Mouse (Mus musculus) kidney, postnatal 36 days (tissue): ENCODE measurements around the gene Cacna1f.

Experiments used
- DNase-seq, 2 experiments: peaks; one replicate each; pipeline ENCODE4 v3.0.0; 2021 to 2022; ENCODE audit warnings: mixed read lengths in 2 of 2

Gene Cacna1f

DNA sequence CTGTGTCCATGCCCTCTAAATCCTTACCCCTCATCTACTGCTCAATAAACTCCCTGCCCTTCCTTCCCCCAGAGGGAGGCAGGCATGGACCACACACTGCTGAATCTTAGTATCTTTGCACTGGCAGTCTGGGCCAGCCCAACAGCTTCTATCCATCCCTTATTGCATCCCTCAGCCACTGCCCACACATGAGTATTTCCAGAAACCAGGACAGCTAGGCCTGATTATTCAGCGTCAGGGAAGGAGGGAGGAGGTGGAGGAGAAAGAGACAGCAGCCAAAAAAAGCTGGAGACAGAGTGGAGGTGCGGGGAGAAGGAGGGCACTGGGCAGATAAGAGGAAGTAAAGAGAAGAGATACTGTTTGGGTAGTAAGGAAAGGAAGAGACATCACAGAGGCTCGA is 28.2 kb downstream of the Cacna1f start:
- DNase-seq: no peak

DNA sequence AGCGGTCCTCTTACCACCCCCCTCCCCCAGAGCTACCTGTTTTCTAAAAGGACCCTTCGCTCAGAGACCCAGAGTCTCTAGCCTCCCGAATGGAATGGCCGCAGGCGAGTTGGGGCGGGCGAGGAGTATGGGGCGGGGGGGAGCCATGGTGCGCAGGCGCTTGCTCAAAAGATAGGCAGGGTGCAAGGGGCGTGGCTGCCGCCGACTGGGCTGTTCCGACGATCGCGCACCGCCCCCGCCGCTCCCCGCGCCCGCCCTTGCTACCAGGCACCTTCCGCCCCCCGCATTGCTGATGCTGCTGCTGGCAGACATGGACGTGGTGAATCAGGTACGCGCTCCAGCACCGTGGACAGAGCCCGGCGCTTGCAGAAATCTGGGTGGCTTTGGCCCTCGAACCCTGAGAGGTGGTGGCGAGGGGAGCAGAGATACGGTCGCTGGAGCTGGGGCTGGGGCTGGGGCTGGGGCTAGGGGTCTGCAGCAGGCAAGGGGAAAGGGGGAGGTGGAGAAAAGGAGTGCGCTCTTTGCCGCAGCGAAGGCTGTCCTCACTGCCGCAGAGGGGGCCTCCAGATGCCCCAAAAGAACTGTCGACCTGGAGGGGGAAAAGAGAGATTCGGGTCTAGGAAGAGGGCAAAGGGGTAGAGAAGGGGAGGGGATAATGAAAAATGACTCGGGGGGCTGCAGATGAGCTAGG is 31.7 kb downstream of the Cacna1f start, which contains the start of gene Syp:
Gene Syp (plus strand): TSS at position 71 of the 691 bp plus-strand sequence.
- DNase-seq: peak; percentile 78 to 83

- no peak for DNase-seq
These were observed 32.8 kb downstream of the Cacna1f start for GRCm38 (mm10) chrX:7639536-7640325.

DNA sequence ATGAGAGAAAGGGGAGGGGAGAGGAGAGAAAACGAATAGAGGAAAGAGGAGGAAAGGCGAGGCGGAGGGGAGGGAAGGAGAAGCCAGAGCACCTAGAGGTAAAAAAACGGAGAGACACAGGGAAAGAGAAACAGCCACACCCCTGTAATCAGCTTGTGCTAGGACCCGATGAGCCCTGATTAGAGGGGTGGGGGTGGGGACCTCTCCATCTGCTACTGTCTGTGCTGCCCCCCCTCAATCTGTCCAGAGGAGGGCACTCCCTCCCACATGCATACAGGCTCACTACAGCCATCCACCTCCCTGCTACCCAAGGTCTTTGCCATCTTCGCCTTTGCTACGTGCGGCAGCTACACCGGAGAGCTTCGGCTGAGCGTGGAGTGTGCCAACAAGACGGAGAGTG is 33.9 kb downstream of the Cacna1f start:
- DNase-seq: no peak

- peak; percentile 81 to 88 for DNase-seq
These were observed 38.5 kb downstream of the Cacna1f start for GRCm38 (mm10) chrX:7645349-7645748.

GRCm38 (mm10) chrX:7648671-7649304 is 41.9 kb downstream of the Cacna1f start:
- DNase-seq: peak; percentile 92 to 94

GRCm38 (mm10) chrX:7657221-7657639 is 50.3 kb downstream of the Cacna1f start, which contains the start of gene Prickle3:
TSS of gene Prickle3 (plus strand) at chrX:7657260.
- peak; percentile 72 to 81 for DNase-seq

GRCm38 (mm10) chrX:7658031-7658784 is 51.3 kb downstream of the Cacna1f start:
- DNase-seq: peak; percentile 77 to 86

GRCm38 (mm10) chrX:7658785-7659589 is 52.1 kb downstream of the Cacna1f start:
- DNase-seq: peak; percentile 54 to 55

DNA sequence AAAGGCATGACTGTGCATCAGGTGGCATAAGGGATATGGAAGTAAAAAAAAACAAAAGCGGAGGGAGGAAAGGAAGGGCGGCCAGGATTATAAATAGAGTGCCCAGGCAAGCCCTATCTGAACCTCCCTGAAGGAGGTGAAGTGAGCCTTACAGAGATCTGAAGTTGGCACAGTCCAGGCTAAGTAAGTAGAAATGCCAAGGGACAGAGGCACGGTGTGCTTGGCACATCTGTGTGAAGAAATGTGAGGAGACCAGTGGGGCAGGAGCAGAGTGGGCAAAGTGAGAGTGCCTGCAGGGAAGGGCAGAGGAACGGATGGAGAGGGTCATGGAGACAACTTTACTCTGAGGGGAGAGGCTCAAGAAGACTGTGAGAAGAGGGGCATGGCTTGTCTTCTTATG is 54.2 kb downstream of the Cacna1f start:
- DNase-seq: no peak

DNA sequence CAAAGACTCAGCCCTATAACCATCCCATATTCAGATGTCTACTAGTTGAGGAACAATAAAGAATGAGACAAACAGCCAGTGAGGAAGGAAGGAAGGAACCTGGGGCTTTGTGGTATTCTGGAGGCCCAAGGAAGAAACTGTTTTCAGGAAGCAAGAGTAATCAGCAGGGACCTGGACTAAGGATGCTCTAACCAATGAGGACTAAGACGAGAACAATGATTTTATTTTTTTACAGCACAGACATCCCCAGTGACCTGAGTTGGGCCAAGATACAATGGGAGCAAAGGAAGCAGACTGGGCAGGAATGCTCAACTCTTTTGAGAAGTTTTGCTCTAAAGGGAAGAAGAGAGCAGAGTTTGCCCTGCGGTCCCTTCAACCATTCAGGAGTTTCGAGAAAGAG is 56.1 kb downstream of the Cacna1f start:
- no peak for DNase-seq

DNA sequence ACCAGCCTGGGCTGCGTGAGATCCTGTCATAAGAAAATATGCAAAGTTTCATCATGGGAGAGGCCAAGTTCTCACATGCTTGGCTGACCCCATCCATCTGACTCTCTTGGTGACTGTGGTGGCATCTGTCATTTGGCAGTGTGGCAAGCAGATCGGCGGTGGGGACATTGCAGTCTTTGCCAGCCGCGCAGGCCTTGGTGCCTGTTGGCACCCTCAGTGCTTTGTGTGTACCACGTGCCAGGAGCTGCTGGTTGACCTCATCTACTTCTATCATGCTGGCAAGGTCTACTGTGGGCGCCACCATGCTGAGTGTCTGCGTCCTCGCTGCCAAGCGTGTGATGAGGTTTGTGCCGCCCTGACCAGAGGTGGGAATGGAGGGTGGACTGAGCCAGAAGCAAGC is 57.9 kb downstream of the Cacna1f start:
- DNase-seq: no peak

GRCm38 (mm10) chrX:7665739-7666502 is 59.0 kb downstream of the Cacna1f start:
- DNase-seq: no peak

- peak; percentile 49 to 78 for DNase-seq
These were observed 63.6 kb downstream of the Cacna1f start for GRCm38 (mm10) chrX:7670390-7670881.

DNA sequence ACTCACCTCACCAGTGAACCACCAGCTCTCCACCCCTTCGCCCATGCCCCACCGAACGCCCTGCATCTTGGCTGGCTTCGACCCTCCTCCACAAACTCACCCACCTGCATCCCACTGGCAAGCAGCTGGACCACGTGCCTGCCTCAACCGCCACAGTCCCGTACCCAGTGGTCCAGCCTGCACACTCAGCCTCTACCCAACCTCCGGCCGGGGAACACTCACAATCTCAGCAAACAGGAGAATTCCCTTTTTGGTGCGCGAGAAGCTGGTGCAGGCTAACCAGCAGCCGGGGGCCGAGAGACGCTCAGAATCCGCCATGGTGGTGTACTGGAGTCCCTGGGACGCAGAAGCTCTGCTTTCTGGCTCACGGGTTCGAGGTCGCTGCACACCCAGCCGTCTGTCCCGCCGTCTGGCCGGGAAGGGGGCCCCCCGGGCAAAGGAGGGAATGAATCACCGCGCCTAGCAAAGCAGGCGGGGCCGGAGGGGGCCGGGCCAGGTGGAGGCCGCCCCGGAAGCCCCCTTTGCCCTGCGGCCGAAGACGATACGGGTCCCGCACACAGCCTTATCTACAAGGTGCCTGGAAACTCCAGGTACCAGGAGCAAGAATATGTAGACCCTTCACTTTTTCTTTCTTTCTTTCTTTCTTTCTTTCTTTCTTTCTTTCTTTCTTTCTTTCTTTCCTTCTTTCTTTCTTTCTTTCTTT is 64.2 kb downstream of the Cacna1f start, which contains the start of gene Plp2:
Gene Plp2 (minus strand): TSS at position 470 of the 703 bp plus-strand sequence.
- peak; percentile 32 to 62 for DNase-seq

GRCm38 (mm10) chrX:7672739-7673138 is 65.9 kb downstream of the Cacna1f start:
- peak; percentile 28 to 52 for DNase-seq

DNA sequence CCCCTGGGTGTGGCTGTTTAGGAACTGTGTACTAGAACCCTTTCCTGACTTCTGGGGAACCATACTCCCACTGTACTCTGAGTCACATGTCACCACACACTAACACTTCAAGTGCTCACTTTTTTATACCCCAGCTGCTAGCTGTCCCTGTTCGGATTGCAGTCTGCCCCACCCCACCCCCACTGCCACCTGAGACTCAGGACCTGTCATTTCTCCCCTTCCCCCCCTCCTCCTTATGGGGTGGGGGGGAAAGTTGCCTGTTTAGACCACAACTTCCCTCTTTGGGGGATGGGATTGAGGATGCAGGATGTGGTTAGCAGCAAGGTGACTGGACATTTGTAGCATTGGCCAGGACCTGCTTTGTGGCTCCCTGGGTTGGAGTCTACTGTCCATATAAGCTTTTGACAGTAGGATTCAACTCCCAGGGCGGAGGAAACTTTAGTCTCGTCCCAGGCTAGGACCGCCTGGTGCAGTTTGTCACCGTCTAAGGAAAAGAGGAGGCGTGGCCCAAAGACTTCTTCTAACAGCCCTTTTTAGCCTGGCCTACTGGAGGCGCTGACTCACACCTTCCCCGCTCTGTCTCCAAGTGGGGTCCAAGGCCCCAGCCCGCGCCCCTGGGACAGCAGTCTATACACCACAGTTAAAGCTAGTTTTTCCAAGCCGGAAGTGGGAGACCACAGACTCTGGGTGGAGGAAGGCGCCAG is 66.8 kb downstream of the Cacna1f start:
- no peak for DNase-seq

DNA sequence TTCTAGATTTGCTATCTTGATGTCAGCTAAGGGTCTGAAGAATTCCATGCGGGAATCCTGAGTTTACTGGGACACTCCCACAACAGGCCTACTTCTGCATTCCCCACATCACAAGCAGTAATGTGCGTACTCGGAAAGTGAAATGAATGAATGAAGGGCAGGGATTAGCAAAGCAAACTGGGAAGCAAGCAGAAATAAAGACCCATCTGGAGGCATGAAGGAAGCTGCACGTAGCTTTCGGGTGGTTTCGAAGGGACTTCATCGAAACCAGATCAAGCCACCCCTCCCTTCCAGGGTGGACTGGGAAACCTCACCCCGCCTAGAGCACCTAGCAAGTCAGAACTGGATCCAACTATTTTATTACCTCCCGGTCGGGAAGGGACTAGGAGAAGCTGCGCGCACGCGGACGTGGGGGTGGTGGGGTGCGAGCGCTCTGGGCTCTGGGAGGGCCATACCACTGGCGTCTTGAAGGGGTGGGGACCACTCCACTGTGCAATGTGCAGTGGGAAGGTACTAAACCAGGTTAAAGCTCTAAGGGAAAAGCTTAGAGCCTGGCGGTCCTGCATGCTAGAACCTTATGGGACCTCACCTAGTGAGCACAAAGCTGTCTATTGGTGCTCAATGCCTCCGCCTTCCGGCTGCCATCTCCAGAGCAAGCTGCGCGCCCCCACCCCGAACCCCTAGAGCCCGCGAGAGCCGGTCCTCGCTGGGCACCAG is 67.6 kb downstream of the Cacna1f start:
- DNase-seq: peak; percentile 30 to 31

GRCm38 (mm10) chrX:7675001-7675380 is 68.1 kb downstream of the Cacna1f start:
- DNase-seq: no peak
